Mouse (Mus musculus): ENCODE data around the gene Bdh2. TPM values are rescaled to one million over a fixed set of nuclear protein-coding genes. Genes with fewer than 3 reads are reported as not detected.

Gene Bdh2
- polyA plus RNA-seq, 1 experiment, result 0.20 TPM

DNA sequence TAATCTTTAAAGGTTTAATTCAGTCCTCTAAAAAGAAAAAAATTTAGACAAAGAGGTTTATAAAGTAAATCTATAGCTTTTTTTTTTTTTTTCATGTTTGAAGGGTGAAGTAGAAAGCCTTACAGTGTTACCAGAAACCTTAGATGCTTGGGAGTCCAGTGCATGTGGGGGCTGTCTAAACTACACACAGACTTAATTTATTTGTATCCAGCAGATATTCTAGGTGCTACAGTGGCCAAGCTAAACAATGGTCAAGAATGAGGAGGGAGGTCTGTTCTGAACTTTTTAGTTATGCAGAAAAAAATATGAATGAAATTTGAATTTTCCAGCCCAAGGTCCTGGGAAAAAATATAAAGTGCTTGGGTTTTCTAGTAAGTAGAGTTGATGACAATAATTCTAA is 26.2 kb upstream of the Bdh2 start:
- Histone ChIP-seq H3K27me3 (ENCODE audit: control insufficient read depth, insufficient read depth, low read length) (no peaks in the 10 kb centered on the region), H3K4me3 (ENCODE audit: extremely low read depth, insufficient read depth, insufficient read length) (no peak overlapping the region), H3K4me1 (ENCODE audit: control insufficient read depth, insufficient read depth, insufficient read length) (no peaks in the 10 kb centered on the region), H3K36me3 (ENCODE audit: control insufficient read depth, insufficient read depth, low read length) (peaks cover 7% of the 10 kb centered on the region), H3K27ac (ENCODE audit: insufficient read depth, low read length) (no peak overlapping the region)
- TF ChIP-seq POLR2A (IDR thresholded peaks at IDR 0.05; ENCODE audit: low read depth, low read length) (no peak), CTCF (IDR thresholded peaks at IDR 0.05; ENCODE audit: extremely low read depth, insufficient read depth, insufficient read length, insufficient replicate concordance) (no peak)
- DNase-seq (ENCODE audit: low read depth in 1 of 2, low spot score in 2 of 2), result no peak

- TF ChIP-seq CTCF (IDR thresholded peaks at IDR 0.05; ENCODE audit: extremely low read depth, insufficient read depth, insufficient read length, insufficient replicate concordance) (no peak), POLR2A (IDR thresholded peaks at IDR 0.05; ENCODE audit: low read depth, low read length) (no peak)
- peaks cover 6% of the 10 kb centered on the region for H3K36me3 ChIP-seq (ENCODE audit: control insufficient read depth, insufficient read depth, low read length)
- no peaks in the 10 kb centered on the region for H3K4me1 ChIP-seq (ENCODE audit: control insufficient read depth, insufficient read depth, insufficient read length)
- H3K4me3 ChIP-seq (ENCODE audit: extremely low read depth, insufficient read depth, insufficient read length), result no peak overlapping the region
- no peak for DNase-seq (ENCODE audit: low read depth in 1 of 2, low spot score in 2 of 2)
- WGBS, result 95% methylated on average over 10 of the region's 10 CpGs
- H3K27ac ChIP-seq (ENCODE audit: insufficient read depth, low read length), result no peak overlapping the region
- no peaks in the 10 kb centered on the region for H3K27me3 ChIP-seq (ENCODE audit: control insufficient read depth, insufficient read depth, low read length)
Observed at GRCm38 (mm10) chr3:135258919-135259318, 22.1 kb upstream of the Bdh2 start.

GRCm38 (mm10) chr3:135260233-135260632 is 20.8 kb upstream of the Bdh2 start:
- 96% methylated on average over 7 of the region's 7 CpGs for WGBS

GRCm38 (mm10) chr3:135268616-135269015 is 12.4 kb upstream of the Bdh2 start:
- Histone ChIP-seq H3K27ac (ENCODE audit: insufficient read depth, low read length) (no peak overlapping the region), H3K4me3 (ENCODE audit: extremely low read depth, insufficient read depth, insufficient read length) (no peak overlapping the region), H3K4me1 (ENCODE audit: control insufficient read depth, insufficient read depth, insufficient read length) (no peaks in the 10 kb centered on the region), H3K27me3 (ENCODE audit: control insufficient read depth, insufficient read depth, low read length) (no peaks in the 10 kb centered on the region), H3K36me3 (ENCODE audit: control insufficient read depth, insufficient read depth, low read length) (no peaks in the 10 kb centered on the region)
- no peak for TF ChIP-seq CTCF (IDR thresholded peaks at IDR 0.05; ENCODE audit: extremely low read depth, insufficient read depth, insufficient read length, insufficient replicate concordance)
- TF ChIP-seq POLR2A (IDR thresholded peaks at IDR 0.05; ENCODE audit: low read depth, low read length), result no peak
- WGBS, result 90% methylated on average over 5 of the region's 5 CpGs
- DNase-seq (ENCODE audit: low read depth in 1 of 2, low spot score in 2 of 2), result no peak

More at GRCm38 (mm10) chr3:135260233-135260632, 20.8 kb upstream of the Bdh2 start:
- TF ChIP-seq POLR2A (IDR thresholded peaks at IDR 0.05; ENCODE audit: low read depth, low read length) (no peak), CTCF (IDR thresholded peaks at IDR 0.05; ENCODE audit: extremely low read depth, insufficient read depth, insufficient read length, insufficient replicate concordance) (no peak)
- Histone ChIP-seq H3K36me3 (ENCODE audit: control insufficient read depth, insufficient read depth, low read length) (peaks cover 6% of the 10 kb centered on the region), H3K4me3 (ENCODE audit: extremely low read depth, insufficient read depth, insufficient read length) (no peak overlapping the region), H3K27me3 (ENCODE audit: control insufficient read depth, insufficient read depth, low read length) (no peaks in the 10 kb centered on the region), H3K4me1 (ENCODE audit: control insufficient read depth, insufficient read depth, insufficient read length) (no peaks in the 10 kb centered on the region), H3K27ac (ENCODE audit: insufficient read depth, low read length) (no peak overlapping the region)
- no peak for DNase-seq (ENCODE audit: low read depth in 1 of 2, low spot score in 2 of 2)

DNA sequence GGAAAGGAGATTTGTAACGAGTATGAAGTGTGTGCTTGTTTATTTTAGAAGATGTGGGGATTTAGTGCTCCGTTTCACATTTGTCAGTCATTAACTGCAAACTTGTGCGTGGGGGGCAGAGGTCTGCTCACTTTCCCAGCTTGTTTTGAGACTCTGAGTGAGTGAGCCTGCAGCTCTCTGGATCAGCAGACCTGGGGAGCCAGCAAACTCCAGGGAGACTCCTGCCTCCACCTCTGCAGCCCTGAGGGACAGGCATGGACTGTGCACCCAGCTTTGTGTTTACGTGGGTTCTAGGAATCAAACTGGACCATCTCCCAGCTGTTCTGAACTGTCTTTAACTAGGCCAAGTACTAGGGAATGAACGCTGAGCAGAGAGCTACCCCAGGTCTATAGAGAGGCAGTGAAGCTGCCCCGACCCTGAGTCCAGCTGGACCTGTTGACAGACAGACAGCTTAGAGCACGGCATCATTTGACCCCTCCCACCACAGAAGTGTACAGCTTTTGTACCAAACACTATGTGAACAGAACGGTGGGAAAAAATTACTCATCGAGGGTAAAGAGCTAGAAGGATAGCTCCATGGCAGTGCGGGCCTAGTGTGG is 11.5 kb upstream of the Bdh2 start:
- no peak overlapping the region for H3K4me3 ChIP-seq (ENCODE audit: extremely low read depth, insufficient read depth, insufficient read length)
- H3K36me3 ChIP-seq (ENCODE audit: control insufficient read depth, insufficient read depth, low read length), result no peaks in the 10 kb centered on the region
- WGBS, result 93% methylated on average over 10 of the region's 10 CpGs
- H3K27ac ChIP-seq (ENCODE audit: insufficient read depth, low read length), result no peak overlapping the region
- no peak for TF ChIP-seq POLR2A (IDR thresholded peaks at IDR 0.05; ENCODE audit: low read depth, low read length)
- no peak for TF ChIP-seq CTCF (IDR thresholded peaks at IDR 0.05; ENCODE audit: extremely low read depth, insufficient read depth, insufficient read length, insufficient replicate concordance)
- no peaks in the 10 kb centered on the region for H3K4me1 ChIP-seq (ENCODE audit: control insufficient read depth, insufficient read depth, insufficient read length)
- H3K27me3 ChIP-seq (ENCODE audit: control insufficient read depth, insufficient read depth, low read length), result no peaks in the 10 kb centered on the region
- no peak for DNase-seq (ENCODE audit: low read depth in 1 of 2, low spot score in 2 of 2)

DNA sequence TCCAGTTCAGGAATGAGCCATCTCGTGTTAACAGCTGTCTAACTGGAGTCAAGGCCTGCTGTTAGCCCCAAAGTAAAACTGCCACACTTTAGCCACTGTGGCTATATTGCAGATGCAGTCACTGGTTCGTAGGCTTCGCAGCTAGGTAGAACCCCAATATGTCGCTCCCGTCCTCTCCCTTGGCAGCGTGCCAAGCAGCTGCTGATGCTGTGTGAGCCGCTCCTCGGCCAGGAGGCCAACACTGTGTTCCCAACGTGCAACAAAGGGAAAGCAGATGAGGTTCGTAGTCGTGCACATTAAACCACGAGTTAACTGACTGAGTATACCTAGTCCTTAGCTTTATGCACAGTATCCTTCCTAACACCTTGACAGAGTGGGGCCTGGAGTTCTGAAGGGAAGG is 8.4 kb upstream of the Bdh2 start:
- no peak for DNase-seq (ENCODE audit: low read depth in 1 of 2, low spot score in 2 of 2)
- H3K4me1 ChIP-seq (ENCODE audit: control insufficient read depth, insufficient read depth, insufficient read length), result no peaks in the 10 kb centered on the region
- no peaks in the 10 kb centered on the region for H3K36me3 ChIP-seq (ENCODE audit: control insufficient read depth, insufficient read depth, low read length)
- 91% methylated on average over 12 of the region's 12 CpGs for WGBS
- no peak overlapping the region for H3K27ac ChIP-seq (ENCODE audit: insufficient read depth, low read length)
- no peak overlapping the region for H3K4me3 ChIP-seq (ENCODE audit: extremely low read depth, insufficient read depth, insufficient read length)
- no peak for TF ChIP-seq CTCF (IDR thresholded peaks at IDR 0.05; ENCODE audit: extremely low read depth, insufficient read depth, insufficient read length, insufficient replicate concordance)
- no peak for TF ChIP-seq POLR2A (IDR thresholded peaks at IDR 0.05; ENCODE audit: low read depth, low read length)
- H3K27me3 ChIP-seq (ENCODE audit: control insufficient read depth, insufficient read depth, low read length), result no peaks in the 10 kb centered on the region

GRCm38 (mm10) chr3:135273047-135273446 is 8.0 kb upstream of the Bdh2 start:
- no peaks in the 10 kb centered on the region for H3K36me3 ChIP-seq (ENCODE audit: control insufficient read depth, insufficient read depth, low read length)

More at GRCm38 (mm10) chr3:135273047-135273446, 8.0 kb upstream of the Bdh2 start:
- H3K4me1 ChIP-seq (ENCODE audit: control insufficient read depth, insufficient read depth, insufficient read length), result no peaks in the 10 kb centered on the region
- no peak for DNase-seq (ENCODE audit: low read depth in 1 of 2, low spot score in 2 of 2)
- WGBS, result 91% methylated on average over 13 of the region's 13 CpGs
- no peak overlapping the region for H3K4me3 ChIP-seq (ENCODE audit: extremely low read depth, insufficient read depth, insufficient read length)
- H3K27me3 ChIP-seq (ENCODE audit: control insufficient read depth, insufficient read depth, low read length), result no peaks in the 10 kb centered on the region
- TF ChIP-seq POLR2A (IDR thresholded peaks at IDR 0.05; ENCODE audit: low read depth, low read length) (no peak), CTCF (IDR thresholded peaks at IDR 0.05; ENCODE audit: extremely low read depth, insufficient read depth, insufficient read length, insufficient replicate concordance) (no peak)
- H3K27ac ChIP-seq (ENCODE audit: insufficient read depth, low read length), result no peak overlapping the region
